Mouse (Mus musculus) erythroblast, embryonic 14.5 days (primary cell): Measurements from ENCODE around the gene Mtmr12. TPM values are rescaled to one million over a fixed set of nuclear protein-coding genes. Genes with fewer than 3 reads are reported as not detected.

Source experiments
- H3K27me3 ChIP-seq: 2 replicates; pipeline ENCODE4 v1.6.1; 2012; ENCODE audit warnings: inconsistent platforms; ENCODE audit not compliant: control insufficient read depth
- H3K36me3 ChIP-seq: 2 replicates; pipeline ENCODE4 v1.6.1; 2012; ENCODE audit warnings: mild to moderate bottlenecking, inconsistent platforms; ENCODE audit not compliant: control insufficient read depth
- H3K4me1 ChIP-seq: 2 replicates; pipeline ENCODE4 v1.6.1; 2012; ENCODE audit warnings: inconsistent platforms; ENCODE audit not compliant: control insufficient read depth
- H3K4me3 ChIP-seq: replicated peaks from 2 replicates; pipeline ENCODE3; 2012; ENCODE audit warnings: moderate library complexity, mild to moderate bottlenecking, inconsistent platforms
- H3K9me3 ChIP-seq: 2 replicates; pipeline ENCODE4 v1.6.1; 2012; ENCODE audit warnings: low read length, inconsistent platforms, mixed read lengths; ENCODE audit not compliant: control insufficient read depth
- GATA1 ChIP-seq: IDR thresholded peaks from 2 replicates; pipeline ENCODE4 v1.6.1; 2012; ENCODE audit warnings: low read length, inconsistent platforms, mixed read lengths
- TAL1 ChIP-seq: IDR thresholded peaks from 3 replicates; pipeline ENCODE4 v1.6.1; 2012; ENCODE audit warnings: low read length, inconsistent platforms, mixed read lengths
- polyA plus RNA-seq: library from polyadenylated mRNA; stranded (reverse); fragments of >175 nt; gene quantifications from 2 replicates; pipeline ENCODE4 v1.2.3, GENCODE M21; 2012

Mtmr12 gene
- polyA plus RNA-seq, 1 experiment: 0.16 TPM

GRCm38 (mm10) chr15:12221131-12221530 is 16.3 kb downstream of the Mtmr12 start:
- Histone ChIP-seq H3K27me3 (no peaks in the 10 kb centered on the region), H3K4me1 (peaks cover 35% of the 10 kb centered on the region), H3K4me3 (no peak overlapping the region), H3K9me3 (no peaks in the 10 kb centered on the region), H3K36me3 (no peaks in the 10 kb centered on the region; the same call in none of the 2 replicates)
- TF ChIP-seq TAL1 (no peak), GATA1 (no peak)

DNA sequence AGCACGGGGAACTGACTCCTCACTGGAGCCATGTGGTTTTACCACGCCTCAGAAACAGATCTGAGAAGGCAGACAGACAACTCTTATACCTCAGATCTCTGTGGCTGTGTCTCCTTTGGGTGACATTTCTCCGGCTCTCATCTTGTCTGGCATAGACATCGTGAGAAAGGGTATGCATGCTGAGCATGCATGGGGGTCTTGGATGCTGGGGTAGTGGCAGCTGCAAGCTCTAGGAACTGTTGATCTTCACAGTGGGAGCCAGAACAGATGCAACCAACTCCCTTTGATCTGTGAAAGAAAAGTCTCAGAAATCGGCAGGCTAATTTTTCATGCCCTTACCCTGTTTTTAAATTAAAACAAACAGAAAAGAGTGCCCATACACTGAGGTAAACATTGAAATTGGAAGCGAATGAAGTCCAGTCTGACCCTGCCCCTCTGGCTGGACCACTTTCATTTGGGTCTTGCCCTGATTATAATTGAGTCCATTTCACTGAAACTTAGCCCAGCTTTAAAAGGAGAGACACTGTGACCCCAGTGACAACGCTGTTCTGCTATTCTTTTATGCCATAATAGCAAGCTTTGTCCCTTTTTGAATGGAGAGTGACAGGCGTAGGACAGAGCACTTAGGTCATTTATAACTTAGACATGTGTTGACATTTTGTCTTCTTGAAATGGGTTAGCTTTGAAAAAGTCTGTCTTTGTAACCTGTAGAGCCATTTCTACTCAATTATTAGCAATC is 17.9 kb downstream of the Mtmr12 start:
- Histone ChIP-seq H3K9me3 (no peaks in the 10 kb centered on the region), H3K27me3 (no peaks in the 10 kb centered on the region), H3K4me1 (peaks cover 43% of the 10 kb centered on the region), H3K4me3 (no peak overlapping the region), H3K36me3 (no peaks in the 10 kb centered on the region; the same call in 1 of the 2 replicates)
- TF ChIP-seq TAL1 (no peak), GATA1 (no peak)

DNA sequence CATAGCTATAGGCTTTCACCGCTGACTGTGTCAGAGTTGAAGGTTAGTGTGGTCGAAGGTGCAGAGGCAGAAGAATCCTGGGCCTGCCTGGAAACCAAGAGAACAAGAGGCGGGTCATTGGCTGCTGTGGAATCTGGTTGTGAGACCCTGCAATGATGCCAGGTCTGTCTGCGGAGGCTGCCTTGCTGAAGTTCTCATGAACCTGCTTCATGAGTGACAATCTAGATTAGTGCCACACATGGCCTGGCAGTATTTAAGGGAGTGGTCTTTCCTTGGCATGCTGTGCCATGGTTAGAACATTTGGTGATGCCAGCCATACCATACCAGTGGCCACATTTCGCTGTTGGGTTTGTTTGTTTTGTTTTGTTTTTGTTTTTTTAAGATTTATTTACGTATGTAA is 18.6 kb downstream of the Mtmr12 start:
- Histone ChIP-seq H3K4me3 (no peak overlapping the region), H3K36me3 (no peaks in the 10 kb centered on the region; the same call in 1 of the 2 replicates), H3K4me1 (peaks cover 49% of the 10 kb centered on the region), H3K27me3 (no peaks in the 10 kb centered on the region), H3K9me3 (no peaks in the 10 kb centered on the region)
- no peak for TF ChIP-seq GATA1
- TF ChIP-seq TAL1: no peak

DNA sequence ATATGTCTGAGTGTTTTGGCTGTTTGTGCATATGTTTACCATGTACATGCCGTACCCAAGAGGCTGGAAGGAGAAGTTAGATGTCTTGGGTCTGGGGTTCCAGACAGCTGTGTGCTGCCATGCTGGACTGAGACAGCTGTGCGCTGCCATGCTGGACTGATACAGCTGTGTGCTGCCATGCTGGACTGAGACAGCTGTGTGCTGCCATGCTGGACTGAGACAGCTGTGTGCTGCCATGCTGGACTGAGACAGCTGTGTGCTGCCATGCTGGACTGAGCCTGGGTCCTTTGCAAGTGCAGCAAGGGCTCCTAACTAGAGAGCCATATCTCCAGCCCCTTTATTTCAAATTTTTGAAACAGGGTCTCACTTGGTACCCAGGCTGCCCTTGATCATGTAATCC is 19.4 kb downstream of the Mtmr12 start:
- Histone ChIP-seq H3K27me3 (no peaks in the 10 kb centered on the region), H3K4me1 (peaks cover 48% of the 10 kb centered on the region), H3K4me3 (no peak overlapping the region), H3K9me3 (no peaks in the 10 kb centered on the region), H3K36me3 (no peaks in the 10 kb centered on the region; the same call in 1 of the 2 replicates)
- TF ChIP-seq TAL1: no peak
- no peak for TF ChIP-seq GATA1

DNA sequence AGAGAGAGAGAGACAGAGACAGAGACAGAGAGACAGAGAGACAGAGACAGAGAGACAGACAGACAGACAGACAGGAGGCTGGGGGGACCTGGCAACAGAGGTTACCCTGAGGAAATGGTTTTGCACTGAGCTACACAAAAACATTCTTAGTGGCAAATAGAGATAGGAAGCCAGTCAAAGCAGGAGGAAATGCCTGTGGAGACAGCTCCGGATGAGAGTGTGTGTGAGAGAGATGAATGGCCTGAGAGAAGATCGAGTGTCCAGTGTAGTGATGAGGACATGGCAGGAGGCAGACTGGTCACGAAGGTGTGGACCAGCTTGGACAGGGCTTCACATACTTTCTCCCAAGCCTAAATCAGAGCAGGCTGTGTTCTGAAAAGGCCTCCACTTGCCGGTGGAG is 20.2 kb downstream of the Mtmr12 start:
- Histone ChIP-seq H3K9me3 (no peaks in the 10 kb centered on the region), H3K36me3 (no peaks in the 10 kb centered on the region; the same call in 1 of the 2 replicates), H3K4me1 (peaks cover 51% of the 10 kb centered on the region), H3K27me3 (no peaks in the 10 kb centered on the region), H3K4me3 (no peak overlapping the region)
- TF ChIP-seq TAL1 (no peak), GATA1 (no peak)

DNA sequence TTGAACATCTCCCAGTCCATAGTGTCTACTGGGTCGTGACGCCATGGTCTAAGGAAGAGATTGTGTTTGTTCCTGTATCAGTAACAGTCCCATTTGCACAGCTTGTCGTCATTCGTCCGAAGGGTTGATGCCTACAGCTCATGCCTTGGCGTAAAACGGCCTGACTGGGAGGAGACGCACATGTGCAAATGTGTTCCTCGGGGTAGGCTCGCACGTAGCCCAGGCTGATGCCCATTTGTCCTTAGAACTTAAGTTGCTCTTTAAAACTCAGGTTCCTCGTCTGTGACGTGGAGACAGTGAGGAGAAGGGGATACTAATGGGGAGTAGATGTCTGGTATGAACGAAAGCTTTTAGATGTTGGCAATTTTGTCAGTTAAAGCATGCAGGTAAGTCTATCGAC is 22.1 kb downstream of the Mtmr12 start:
- Histone ChIP-seq H3K36me3 (peaks cover 11% of the 10 kb centered on the region), H3K4me1 (peaks cover 55% of the 10 kb centered on the region), H3K9me3 (no peaks in the 10 kb centered on the region), H3K4me3 (no peak overlapping the region), H3K27me3 (no peaks in the 10 kb centered on the region)
- no peak for TF ChIP-seq TAL1
- TF ChIP-seq GATA1: no peak

DNA sequence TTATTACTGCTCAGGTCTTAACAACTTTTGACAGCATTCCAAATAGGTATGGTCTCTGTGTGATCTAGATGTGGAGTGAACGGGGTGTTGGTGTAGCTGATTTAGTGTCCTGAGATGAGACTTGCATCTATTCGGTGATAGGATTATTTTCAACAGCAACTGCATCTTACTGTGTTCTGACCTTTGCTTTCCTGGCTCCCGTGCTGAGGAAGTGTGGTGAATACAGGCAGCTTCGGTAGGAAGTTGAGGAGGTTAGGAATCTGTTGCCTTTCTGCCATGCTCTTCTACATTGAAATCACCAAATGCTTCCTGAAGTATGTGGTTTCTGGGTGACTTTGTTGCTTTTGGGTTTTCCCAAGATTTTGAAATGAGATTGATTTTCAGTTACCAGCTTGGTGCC is 22.5 kb downstream of the Mtmr12 start:
- Histone ChIP-seq H3K4me1 (peaks cover 53% of the 10 kb centered on the region), H3K4me3 (no peak overlapping the region), H3K27me3 (no peaks in the 10 kb centered on the region), H3K36me3 (peaks cover 15% of the 10 kb centered on the region), H3K9me3 (no peaks in the 10 kb centered on the region)
- TF ChIP-seq GATA1: no peak
- no peak for TF ChIP-seq TAL1

- no peak overlapping the region for H3K4me3 ChIP-seq
- peaks cover 47% of the 10 kb centered on the region for H3K4me1 ChIP-seq
- H3K36me3 ChIP-seq: peaks cover 37% of the 10 kb centered on the region
Measured at GRCm38 (mm10) chr15:12229603-12230242, 24.9 kb downstream of the Mtmr12 start.

DNA sequence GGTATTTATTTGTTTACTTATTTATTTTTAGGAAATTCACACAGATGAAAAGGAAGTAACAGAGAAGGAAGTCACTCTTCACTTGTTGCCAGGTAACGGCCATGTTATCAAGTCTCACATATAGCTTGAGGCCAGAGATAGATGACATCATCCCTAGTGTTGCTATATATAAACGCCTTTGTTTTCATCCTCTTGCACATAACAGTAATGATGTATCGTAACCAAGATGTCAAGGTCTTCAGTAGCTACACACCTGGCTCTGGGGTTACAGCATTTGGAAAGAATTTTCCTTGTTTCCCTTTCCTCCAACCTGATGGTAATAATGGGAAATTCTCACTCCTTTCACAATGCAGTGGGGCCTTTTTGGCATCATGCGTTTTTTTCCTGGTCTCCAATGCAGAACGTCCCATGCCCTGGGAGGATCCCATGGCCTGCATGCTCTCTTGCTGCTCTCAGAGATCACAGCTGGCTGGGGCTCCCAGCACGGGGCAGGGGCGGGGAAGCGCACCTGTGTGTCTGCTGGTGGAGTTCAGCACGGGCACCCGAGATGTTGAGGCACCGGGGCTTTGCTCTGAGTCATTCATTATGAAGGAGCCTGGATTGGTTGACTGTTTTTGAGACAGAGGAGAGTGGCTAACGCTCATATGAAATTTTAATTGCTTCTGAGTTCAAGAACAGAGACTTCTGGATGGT is 25.6 kb downstream of the Mtmr12 start:
- Histone ChIP-seq H3K4me1 (peaks cover 42% of the 10 kb centered on the region), H3K36me3 (peaks cover 41% of the 10 kb centered on the region), H3K9me3 (no peaks in the 10 kb centered on the region), H3K27me3 (no peaks in the 10 kb centered on the region), H3K4me3 (no peak overlapping the region)
- TF ChIP-seq TAL1: no peak
- TF ChIP-seq GATA1: no peak

More at GRCm38 (mm10) chr15:12229603-12230242, 24.9 kb downstream of the Mtmr12 start:
- H3K9me3 ChIP-seq: no peaks in the 10 kb centered on the region
- TF ChIP-seq GATA1 (no peak), TAL1 (no peak)
- no peaks in the 10 kb centered on the region for H3K27me3 ChIP-seq
